Mouse (Mus musculus): ENCODE data around the gene Bbs12. TPM values are rescaled to one million over a fixed set of nuclear protein-coding genes. Genes with fewer than 3 reads are reported as not detected.
A peak's percentile ranks its signal among the peaks of the same experiment; 100 is the strongest.

Gene Bbs12
- 1 to 10 TPM; 4.6 to 5.3 TPM for total RNA-seq (2021)
- long read RNA-seq, experiment 1, partial matches to known transcripts = 0 of 2 reads
- long read RNA-seq, experiment 1, other reads (novel, unspliced or antisense) = 0 of 2 reads
- long read RNA-seq, experiment 2, partial matches to known transcripts = 0 of 4 reads
- long read RNA-seq, experiment 2, other reads (novel, unspliced or antisense) = 3 of 4 reads

- peak; percentile 98 to 99 for DNase-seq (ENCODE audit: low spot score in 2 of 2)
These were observed at the start of gene Bbs12, which contains the start of gene Cetn4 for GRCm38 (mm10) chr3:37312370-37312941. Gene Bbs12, plus strand, starts transcription at chr3:37312554. Gene Cetn4, minus strand, starts transcription at chr3:37312708.

DNA sequence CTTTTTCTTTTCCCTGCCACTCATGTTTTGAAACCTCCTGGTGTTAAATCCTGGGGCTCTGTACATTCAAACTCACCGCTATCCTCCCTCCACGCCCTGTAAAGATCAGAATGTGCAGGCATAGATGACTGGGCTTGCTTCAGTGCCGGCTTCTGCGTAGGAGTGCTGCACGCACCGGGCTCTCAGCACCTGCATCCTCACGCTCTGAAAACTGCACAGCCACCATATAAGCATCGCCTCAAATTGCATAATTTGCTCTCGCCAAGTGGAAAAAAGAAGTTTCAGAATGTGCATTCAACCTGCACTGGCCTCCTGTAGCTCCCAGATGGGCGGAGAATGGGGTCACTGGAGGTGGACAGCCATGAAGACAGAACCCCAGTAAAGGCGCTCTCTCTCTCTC is 44.0 kb upstream of the Bbs12 start:
- no peak for DNase-seq (ENCODE audit: low spot score in 2 of 2)

GRCm38 (mm10) chr3:37269926-37270325 is 42.4 kb upstream of the Bbs12 start:
- DNase-seq (ENCODE audit: low spot score in 2 of 2) = no peak

DNA sequence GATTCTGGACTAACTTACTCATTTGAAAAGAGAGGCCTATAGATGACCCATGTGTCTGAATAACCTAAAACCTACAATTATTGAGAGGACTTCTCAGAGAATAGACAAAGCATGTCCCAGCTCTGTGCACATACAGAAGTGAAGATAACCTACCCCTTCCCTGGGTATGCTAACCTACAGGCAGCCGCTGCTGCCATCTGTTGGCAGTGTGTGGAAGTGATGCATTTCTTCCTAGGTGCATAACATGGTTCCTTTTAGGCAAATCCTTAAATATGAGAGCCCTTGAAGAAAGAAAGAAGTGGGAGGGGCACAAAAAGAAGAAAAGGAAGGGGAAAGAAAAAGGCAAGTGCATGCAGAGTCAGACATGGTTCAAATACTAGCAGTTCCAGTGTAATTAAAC is 41.1 kb upstream of the Bbs12 start:
- peak; percentile 24 to 56 for DNase-seq (ENCODE audit: low spot score in 2 of 2)

- no peak for DNase-seq (ENCODE audit: low spot score in 2 of 2)
These were observed 39.3 kb upstream of the Bbs12 start for GRCm38 (mm10) chr3:37273092-37273491.

DNA sequence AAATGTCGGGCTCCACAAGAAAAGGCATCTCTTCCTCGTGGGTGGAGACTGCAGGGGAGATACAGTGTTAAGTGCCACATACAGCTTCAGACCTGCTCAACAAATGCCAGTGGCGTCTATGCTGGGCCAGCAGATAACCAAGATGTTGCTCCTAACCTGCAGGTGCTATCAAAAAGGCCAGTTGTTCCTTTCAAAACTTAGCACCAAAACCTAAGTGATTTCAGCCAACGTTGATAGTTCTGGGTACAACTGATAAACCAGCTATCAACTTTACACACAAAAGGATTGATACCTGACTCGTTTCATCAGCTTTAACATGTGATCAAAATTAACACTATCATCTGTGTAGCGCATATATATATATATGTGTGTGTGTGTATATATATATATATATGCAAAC is 37.7 kb upstream of the Bbs12 start:
- DNase-seq (ENCODE audit: low spot score in 2 of 2) = no peak

DNA sequence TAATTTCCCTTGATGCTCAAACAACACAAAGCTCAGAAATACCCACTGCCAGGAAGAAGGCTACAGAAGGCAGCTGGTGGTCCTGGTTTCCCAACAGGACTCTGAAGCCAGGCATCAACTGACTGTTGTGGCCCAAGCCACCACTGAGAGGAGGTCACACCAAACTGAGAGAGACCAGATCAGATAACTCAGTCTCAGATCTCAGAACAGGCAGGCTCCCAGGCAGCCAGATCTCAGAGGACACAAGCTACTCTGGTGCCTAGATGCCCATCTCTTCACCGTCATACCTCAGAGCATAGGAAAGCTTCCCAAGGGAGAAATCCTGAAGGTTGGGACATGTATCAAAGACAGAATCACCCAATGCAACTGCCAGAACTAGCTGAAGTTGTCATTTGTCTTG is 32.1 kb upstream of the Bbs12 start:
- DNase-seq (ENCODE audit: low spot score in 2 of 2) = no peak

GRCm38 (mm10) chr3:37280871-37281270 is 31.5 kb upstream of the Bbs12 start:
- DNase-seq (ENCODE audit: low spot score in 2 of 2) = no peak

- DNase-seq (ENCODE audit: low spot score in 2 of 2) = peak in 1 of 2 experiments; percentile 19
These were observed 29.9 kb upstream of the Bbs12 start for GRCm38 (mm10) chr3:37282299-37282922.

- DNase-seq (ENCODE audit: low spot score in 2 of 2) = no peak
These were observed 29.1 kb upstream of the Bbs12 start for GRCm38 (mm10) chr3:37283234-37283633.

- no peak for DNase-seq (ENCODE audit: low spot score in 2 of 2)
These were observed 23.1 kb upstream of the Bbs12 start for GRCm38 (mm10) chr3:37289237-37289636.

- peak; percentile 13 to 58 for DNase-seq (ENCODE audit: low spot score in 2 of 2)
These were observed 21.3 kb upstream of the Bbs12 start for GRCm38 (mm10) chr3:37290881-37291541.

GRCm38 (mm10) chr3:37291929-37292328 is 20.4 kb upstream of the Bbs12 start:
- peak in 1 of 2 experiments; percentile 12 for DNase-seq (ENCODE audit: low spot score in 2 of 2)

- DNase-seq (ENCODE audit: low spot score in 2 of 2) = no peak
These were observed 19.7 kb upstream of the Bbs12 start for GRCm38 (mm10) chr3:37292654-37293053.

GRCm38 (mm10) chr3:37299470-37299869 is 12.9 kb upstream of the Bbs12 start:
- no peak for DNase-seq (ENCODE audit: low spot score in 2 of 2)

DNA sequence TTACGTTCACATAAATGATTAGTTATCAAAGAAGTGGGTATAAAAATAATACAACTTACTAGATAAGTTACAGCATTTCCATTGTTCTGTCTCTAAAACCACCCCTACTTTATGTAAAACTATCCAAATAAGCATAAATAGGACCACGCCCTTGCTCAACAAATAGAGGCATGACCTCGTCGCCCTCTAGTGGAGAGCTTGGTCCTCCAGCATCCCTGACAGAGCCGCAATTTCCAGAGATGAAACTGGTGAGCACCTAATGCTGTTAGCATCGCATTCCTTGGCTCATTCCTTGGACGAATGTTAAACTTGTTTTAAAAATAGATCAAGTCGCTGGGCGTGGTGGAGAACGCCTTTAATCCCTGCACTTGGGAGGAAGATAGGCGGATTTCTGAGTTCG is 9.7 kb upstream of the Bbs12 start:
- peak; percentile 16 to 32 for DNase-seq (ENCODE audit: low spot score in 2 of 2)

DNA sequence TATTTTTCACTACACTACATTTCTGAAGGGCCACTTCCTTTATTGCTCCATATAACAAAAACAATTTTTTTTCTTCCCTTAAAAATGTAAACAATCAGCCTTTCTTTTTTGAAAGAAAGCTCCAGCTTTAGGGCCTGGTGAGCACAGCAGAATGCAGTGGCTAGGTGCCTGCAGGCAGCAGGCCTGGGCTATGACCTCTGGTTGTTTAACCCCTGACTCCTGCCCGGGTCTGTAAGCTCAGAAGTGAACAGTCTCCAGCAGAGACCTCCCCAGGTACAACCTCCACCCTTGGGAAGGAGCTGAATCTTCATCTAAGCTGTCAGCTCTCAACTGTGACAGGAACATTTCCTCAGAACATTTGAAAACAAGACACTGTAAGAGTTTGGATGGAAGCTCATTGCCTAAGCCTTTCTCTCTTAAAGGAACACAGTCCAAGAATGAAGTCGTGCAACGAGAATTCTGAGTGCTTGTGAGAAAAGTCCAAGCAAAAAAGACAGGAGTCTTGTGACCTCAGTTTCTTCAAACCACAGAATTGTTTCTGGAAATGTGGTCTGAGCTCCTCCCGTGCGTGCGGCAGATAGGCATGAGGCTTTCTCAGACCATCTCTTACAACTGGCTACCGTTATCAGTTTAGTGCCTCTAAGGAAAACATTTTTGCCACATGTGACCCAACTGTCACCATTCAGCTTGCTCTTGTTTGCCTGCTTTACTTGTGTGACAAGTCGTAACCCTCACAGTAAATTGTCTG is 8.8 kb upstream of the Bbs12 start:
- DNase-seq (ENCODE audit: low spot score in 2 of 2) = no peak

- DNase-seq (ENCODE audit: low spot score in 2 of 2) = no peak
These were observed 421 bp upstream of the Bbs12 start for GRCm38 (mm10) chr3:37311897-37312369.

DNA sequence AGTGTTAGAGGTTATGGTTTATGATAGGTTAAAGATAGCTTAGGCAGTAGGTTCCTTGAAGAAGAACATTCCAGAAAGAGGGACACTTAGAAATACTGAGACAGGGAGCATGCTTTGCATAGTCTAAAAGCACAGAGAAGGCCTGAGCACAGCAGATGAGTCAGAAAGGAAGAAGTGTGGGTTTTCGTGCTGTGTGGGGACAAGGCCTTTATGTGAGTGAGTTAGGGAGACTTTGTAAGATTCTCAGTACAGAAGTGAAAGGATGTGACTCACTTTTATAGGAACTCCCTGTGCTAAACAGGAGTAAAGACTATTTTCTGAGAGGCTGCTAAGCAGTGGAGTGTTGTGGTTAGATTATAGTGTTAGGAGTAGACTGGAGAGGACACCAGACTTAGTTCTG is 1.0 kb downstream of the Bbs12 start:
- peak in 1 of 2 experiments; percentile 19 for DNase-seq (ENCODE audit: low spot score in 2 of 2)

- no peak for DNase-seq (ENCODE audit: low spot score in 2 of 2)
These were observed 3.9 kb downstream of the Bbs12 start for GRCm38 (mm10) chr3:37316233-37316632.

DNA sequence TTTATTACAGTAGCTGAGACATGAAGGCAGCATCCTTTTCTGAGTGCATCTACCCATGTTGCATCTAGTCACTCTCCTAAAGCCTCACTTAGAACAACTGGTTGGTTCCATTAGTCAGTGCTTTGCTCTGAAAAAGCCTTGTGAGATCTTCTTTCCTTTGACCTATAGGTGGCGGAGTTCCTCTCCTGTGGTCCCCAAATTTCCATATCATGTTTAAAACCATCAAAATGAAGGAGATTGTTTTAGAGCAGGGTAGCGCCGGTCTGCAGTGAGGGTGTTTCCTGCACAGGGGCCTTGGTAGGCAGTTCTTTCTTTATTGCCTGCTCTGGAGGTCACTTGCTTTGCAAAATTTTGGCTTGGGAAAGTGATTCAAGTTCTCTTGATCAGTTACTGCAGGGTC is 12.0 kb downstream of the Bbs12 start:
- DNase-seq (ENCODE audit: low spot score in 2 of 2) = peak in 1 of 2 experiments; percentile 30

Measured in layer of hippocampus, postnatal 14 days (tissue).